ENCODE assay signal across 8 mouse cellular contexts in the genomic region with DNA sequence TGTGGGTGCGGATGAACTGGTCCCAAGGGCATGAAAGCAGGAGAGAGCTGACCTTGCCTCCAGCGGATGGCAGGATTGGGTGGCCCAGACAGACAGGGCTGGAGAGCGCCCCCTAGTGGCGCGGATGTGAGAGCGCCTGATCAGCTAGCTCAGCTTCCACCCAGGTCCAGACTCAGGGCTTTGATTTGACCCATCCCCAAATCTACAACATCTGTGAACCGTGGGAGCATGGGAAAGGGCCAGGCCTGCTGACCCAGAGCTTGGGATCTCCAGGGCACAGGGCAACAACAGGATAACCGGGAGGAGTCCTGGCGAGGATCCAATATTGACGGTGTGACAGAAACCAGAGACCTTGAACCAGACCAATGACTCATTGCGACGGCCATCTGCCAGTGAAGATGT.
DNase-seq lines count a peak whose midpoint lies in the region; ATAC-seq and TF ChIP-seq lines count a peak whose summit lies in the region.

No protein-coding gene starts in this region.

- peak; percentile 57 for ATAC-seq in erythroblast, adult 5-6 weeks (replicated peaks; ENCODE audit: low FRiP score, poor library complexity, severe bottlenecking)

- peak; percentile 44 for DNase-seq in right cerebral cortex, postnatal 14 days
- DNase-seq in right cerebral cortex, postnatal 36 days (ENCODE audit: low spot score in 2 of 2) = no peak
- DNase-seq in adrenal gland, postnatal 10 days = peak; percentile 88
- peak; percentile 78 for DNase-seq in heart, postnatal 4 days
- peak; percentile 39 for DNase-seq in lung, adult 2 months
- peak; percentile 45 to 84 for DNase-seq in spleen, postnatal 4 days (ENCODE audit: low spot score in 2 of 2)
- DNase-seq in right cerebral cortex, postnatal 25 days = no peak

- no peaks in the 10 kb centered on the region for H3K4me1 ChIP-seq in lung, adult 2 months (ENCODE audit: control insufficient read depth, insufficient read depth, low read length)

- WGBS in lung, adult 2 months = 16% methylated on average over 12 of the region's 12 CpGs

- TF ChIP-seq POLR2A in lung, adult 2 months (IDR thresholded peaks at IDR 0.05; ENCODE audit: borderline replicate concordance, extremely low read depth, low read depth, low read length) = no peak

- H3K4me3 ChIP-seq in lung, adult 2 months (replicated peaks; ENCODE audit: extremely low read depth, low read depth, low read length) = no peak overlapping the region

- peak; percentile 78 for TF ChIP-seq CTCF in lung, adult 2 months (IDR thresholded peaks at IDR 0.05; ENCODE audit: insufficient read depth, low read length)

Comparison
In these comparisons a context has a peak if more than half of its experiments do, and no peak if none do; other contexts are left out.
1. DNase-seq: peak in right cerebral cortex, postnatal 14 days (single experiment), adrenal gland, postnatal 10 days (single experiment), heart, postnatal 4 days (single experiment), lung, adult 2 months (single experiment) and spleen, postnatal 4 days (2 of 2); none in right cerebral cortex, postnatal 36 days (0 of 2) and right cerebral cortex, postnatal 25 days (single experiment).